Mouse (Mus musculus) CD4-positive helper T cell, adult 2 months (primary cell): ENCODE measurements around the gene Gm20517.

Experiments used
- DNase-seq: peaks from one replicate; pipeline ENCODE4 v3.0.0-alpha.2; 2012; ENCODE audit warnings: low read depth, missing footprints, low spot score

Gene Gm20517

GRCm38 (mm10) chr17:47610849-47611660 is at the start of gene Gm20517, which contains the start of the genes Bysl and Med20:
Gene Gm20517, plus strand, starts transcription at chr17:47611589.
Gene Bysl, minus strand, starts transcription at chr17:47611492.
Gene Med20, plus strand, starts transcription at chr17:47611582.
- peak; percentile 98 for DNase-seq

- no peak for DNase-seq
Observed at GRCm38 (mm10) chr17:47562875-47563274, 48.5 kb upstream of the Gm20517 start.

GRCm38 (mm10) chr17:47564612-47565011 is 46.8 kb upstream of the Gm20517 start:
- peak; percentile 48 for DNase-seq

- no peak for DNase-seq
Observed at GRCm38 (mm10) chr17:47566133-47566532, 45.3 kb upstream of the Gm20517 start.

- DNase-seq: no peak
Observed at GRCm38 (mm10) chr17:47567271-47567670, 44.1 kb upstream of the Gm20517 start.

GRCm38 (mm10) chr17:47568389-47568788 is 43.0 kb upstream of the Gm20517 start:
- no peak for DNase-seq

- no peak for DNase-seq
Observed at GRCm38 (mm10) chr17:47568951-47569527, 42.4 kb upstream of the Gm20517 start.

GRCm38 (mm10) chr17:47571621-47572020 is 39.8 kb upstream of the Gm20517 start:
- no peak for DNase-seq

- DNase-seq: no peak
Observed at GRCm38 (mm10) chr17:47572436-47572835, 39.0 kb upstream of the Gm20517 start.

GRCm38 (mm10) chr17:47574028-47574427 is 37.4 kb upstream of the Gm20517 start:
- DNase-seq: no peak

- DNase-seq: no peak
Observed at GRCm38 (mm10) chr17:47574830-47575229, 36.6 kb upstream of the Gm20517 start.

- DNase-seq: no peak
Observed at GRCm38 (mm10) chr17:47578655-47579054, 32.7 kb upstream of the Gm20517 start.

GRCm38 (mm10) chr17:47580962-47581361 is 30.4 kb upstream of the Gm20517 start:
- no peak for DNase-seq

- no peak for DNase-seq
Observed at GRCm38 (mm10) chr17:47588517-47588916, 22.9 kb upstream of the Gm20517 start.

- no peak for DNase-seq
Observed at GRCm38 (mm10) chr17:47591073-47591472, 20.3 kb upstream of the Gm20517 start.

GRCm38 (mm10) chr17:47593215-47593853 is 18.1 kb upstream of the Gm20517 start:
- peak; percentile 95 for DNase-seq

GRCm38 (mm10) chr17:47593854-47594182 is 17.6 kb upstream of the Gm20517 start:
- no peak for DNase-seq

GRCm38 (mm10) chr17:47594183-47594968 is 17.0 kb upstream of the Gm20517 start:
- peak; percentile 62 for DNase-seq

GRCm38 (mm10) chr17:47594969-47595247 is 16.5 kb upstream of the Gm20517 start:
- DNase-seq: no peak

GRCm38 (mm10) chr17:47595248-47596161 is 15.9 kb upstream of the Gm20517 start:
- peak; percentile 57 for DNase-seq
